Mouse (Mus musculus): Measurements from ENCODE around the gene Naxd.
"Not testable (repeated sequence)": the region's sequence is repeated elsewhere in the genome, so short reads cannot be mapped to it uniquely, and the experiment has no call there.

The Naxd gene

DNA sequence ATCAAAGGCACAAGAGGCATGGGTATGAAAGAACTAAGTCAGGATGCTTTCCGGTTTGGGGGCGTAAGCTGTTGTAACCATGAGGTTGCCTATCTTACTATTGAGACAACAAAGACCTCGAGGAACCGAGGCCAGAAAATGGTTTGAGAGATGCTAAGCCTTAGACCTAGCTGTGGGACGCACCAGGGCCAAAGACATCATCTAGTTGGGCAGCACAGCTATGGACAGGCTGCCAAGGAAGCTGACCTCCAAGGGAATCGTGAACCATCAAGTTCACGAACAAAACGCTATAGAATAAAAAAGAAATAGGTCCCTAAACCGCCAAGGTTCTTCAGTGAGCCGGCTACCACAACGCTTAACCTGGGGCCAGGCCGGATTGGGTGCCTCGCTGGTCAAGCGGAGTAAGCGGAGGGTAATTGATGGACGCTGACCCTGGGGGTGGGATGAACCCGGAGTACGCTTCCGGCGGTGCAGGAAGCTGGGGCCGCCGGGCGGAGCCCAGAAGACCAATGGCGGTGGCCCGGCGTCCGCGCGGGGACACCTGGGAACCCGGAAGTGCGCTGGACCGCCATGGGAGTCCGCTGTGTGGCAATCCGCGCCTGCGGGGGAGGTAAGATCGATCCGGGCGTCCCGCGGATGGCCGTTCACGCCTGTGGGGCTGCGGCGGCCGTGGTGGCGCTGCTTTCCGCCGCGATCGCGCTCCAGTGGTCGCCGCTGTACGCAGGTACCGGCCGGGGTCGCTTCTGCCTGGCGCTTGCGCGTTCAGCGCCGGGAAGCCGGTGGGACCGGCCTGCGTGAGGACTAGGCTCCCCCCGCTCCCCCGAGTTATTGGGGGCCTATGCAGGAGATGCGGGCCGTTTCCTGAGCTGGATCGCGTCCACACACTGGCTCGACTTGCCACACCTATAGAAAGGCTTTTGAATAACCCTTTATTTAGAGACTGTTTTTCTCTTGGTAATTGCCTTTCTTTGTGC, at the start of gene Naxd:
Naxd (plus strand) TSS at position 490 of the 974 bp plus-strand sequence.
- DNase-seq (ENCODE audit: inconsistent age in 2 of 2, low spot score in 1 of 2): peak; percentile 94 to 96

DNA sequence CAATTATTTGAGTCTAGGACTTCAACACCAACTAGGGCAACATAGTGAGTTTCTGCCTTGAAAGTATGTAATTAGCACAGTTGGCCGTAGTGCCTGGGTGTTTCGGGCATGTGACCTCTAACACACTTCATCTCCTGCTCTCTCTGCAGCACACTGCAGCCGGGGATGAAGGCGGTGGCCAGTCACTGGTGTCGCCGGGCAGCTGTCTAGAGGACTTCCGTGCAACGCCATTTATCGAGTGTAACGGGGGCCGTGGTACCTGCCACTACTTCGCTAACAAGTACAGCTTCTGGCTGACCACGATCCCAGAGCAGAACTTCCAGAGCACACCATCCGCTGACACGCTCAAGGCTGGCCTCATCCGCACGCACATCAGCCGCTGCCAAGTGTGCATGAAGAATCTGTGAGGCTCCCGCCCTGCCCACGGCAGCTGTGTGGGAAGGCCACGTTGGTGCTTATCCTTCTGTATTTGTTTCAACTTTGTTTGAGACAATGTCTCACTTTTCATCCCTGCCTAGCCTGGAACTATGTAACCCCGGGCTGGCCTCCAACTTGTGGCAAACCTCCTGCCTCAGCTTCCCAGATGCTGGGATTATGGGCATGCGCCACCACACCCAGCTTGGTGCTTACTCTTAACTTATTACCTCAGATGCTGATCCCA, 49.3 kb upstream of the Naxd start:
- DNase-seq (ENCODE audit: inconsistent age in 2 of 2, low spot score in 1 of 2): no peak

DNA sequence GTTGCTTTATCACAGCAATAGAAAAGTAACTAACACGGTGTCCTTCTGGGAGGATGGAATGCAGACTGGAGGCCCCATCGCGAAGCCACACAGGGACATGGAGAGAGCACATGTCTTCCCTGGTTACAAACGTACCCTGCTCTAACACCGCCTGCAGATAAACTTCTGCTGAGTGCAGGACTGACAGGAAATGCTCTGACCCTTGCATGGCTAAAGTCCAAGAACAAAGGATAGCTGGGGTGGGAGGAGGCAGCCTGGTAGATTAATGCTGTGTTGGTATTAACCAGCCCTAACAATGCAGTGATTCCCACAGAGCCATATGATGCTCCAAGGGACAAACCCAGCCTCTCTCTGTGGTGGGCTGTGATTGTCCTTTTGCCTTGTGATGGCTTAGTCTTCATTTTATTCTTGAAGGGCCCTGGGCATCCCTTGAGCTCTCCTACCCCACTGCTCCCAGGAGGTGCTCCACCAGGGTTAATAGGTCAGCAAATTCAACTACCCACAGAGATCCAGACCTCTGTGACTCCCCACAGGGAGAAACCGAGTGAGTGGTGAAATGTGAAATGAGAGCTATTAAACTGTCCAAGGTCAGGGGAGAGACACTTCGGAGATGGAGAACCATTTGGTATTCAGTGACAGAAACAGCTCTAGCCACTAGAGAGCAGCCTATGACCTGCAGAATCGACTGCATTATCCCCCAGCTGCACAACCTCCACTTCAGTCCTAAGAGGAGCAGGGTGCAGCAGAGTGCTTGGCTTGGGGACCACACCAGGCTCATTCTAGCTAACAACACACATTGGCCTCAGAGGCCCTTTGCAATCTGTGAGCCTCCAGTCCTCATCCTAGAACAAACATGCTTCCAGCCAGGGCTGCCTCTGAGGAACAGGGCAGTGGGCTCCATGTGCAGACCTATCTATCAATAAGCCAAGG, 46.9 kb upstream of the Naxd start:
- DNase-seq (ENCODE audit: inconsistent age in 2 of 2, low spot score in 1 of 2): peak; percentile 54 to 83

DNA sequence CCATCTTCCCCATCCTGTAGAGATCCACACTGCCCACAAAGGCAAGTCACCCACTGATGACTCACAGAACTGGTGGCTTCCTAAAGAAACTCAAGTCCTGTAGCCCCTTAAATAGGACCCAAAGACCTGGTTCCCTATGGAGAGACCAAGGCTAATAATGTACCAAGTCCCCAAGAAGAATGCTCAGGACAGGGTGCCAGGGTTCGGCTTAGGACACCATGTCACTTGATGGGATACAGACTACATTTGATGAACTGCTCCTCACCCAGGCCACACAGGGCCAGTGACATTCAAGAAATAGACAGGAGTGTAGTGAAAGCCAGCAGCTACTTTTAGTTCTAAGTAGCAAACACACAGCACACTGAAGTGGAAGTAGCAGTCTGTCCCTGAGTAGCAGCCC, 45.2 kb upstream of the Naxd start:
- DNase-seq (ENCODE audit: inconsistent age in 2 of 2, low spot score in 1 of 2): no peak

DNA sequence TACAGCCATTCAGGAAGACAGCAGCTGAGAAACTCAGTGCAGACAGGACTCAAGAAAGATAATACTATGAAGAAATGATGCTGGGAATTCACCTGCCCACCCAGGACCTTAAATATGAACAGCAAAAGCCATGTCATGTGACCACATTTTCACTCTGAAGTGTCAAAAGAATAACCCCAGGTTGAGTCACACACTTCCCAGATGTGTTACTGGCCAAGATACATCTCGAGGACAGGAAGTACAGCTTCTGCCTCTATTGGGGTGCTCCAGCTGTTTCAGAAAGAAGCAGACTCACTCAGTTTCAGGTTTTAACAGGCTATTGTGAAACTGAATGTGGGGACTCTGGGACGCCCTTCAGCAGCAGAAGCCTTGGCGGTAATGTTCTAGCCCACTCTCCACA, 44.7 kb upstream of the Naxd start:
- DNase-seq (ENCODE audit: inconsistent age in 2 of 2, low spot score in 1 of 2): no peak

DNA sequence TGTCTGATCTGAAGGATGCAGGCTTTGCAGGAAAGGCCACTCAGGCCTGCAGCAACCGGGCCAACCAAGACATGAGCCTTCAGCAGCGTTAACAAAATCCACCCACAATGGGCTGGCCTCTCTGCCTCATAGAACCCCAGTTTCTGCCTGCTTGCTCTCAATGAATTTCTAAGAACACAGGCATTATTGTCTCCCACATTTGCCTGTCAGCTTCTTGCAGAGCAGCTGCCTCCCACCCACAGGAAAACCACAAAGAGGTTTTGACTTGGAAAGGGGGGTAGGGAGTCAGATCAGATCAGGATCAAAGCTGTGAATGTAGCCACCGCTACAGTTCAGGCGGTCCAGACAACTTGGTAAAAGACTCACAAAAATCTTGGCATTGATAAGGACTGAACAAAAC, 44.3 kb upstream of the Naxd start:
- no peak for DNase-seq (ENCODE audit: inconsistent age in 2 of 2, low spot score in 1 of 2)

DNA sequence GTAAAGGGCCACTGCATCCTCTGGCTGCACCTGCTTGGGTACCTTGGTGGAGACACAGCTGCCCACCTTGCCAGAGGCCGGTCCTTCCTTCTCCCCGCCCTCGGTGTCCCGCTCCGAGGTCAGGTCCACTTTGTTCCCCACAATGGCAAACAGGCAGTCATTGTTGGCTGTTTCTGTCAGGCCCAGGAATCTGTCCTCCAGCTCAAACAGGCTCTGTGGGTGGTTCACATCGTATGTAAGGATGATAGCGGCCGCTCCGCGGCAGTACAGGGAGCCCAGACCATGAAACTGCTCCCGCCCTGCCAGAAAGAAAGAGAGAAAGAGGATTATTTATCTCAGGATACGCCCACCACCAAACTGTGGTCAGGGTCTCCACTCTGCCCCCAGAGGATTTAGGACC, 43.1 kb upstream of the Naxd start:
- DNase-seq (ENCODE audit: inconsistent age in 2 of 2, low spot score in 1 of 2): no peak

DNA sequence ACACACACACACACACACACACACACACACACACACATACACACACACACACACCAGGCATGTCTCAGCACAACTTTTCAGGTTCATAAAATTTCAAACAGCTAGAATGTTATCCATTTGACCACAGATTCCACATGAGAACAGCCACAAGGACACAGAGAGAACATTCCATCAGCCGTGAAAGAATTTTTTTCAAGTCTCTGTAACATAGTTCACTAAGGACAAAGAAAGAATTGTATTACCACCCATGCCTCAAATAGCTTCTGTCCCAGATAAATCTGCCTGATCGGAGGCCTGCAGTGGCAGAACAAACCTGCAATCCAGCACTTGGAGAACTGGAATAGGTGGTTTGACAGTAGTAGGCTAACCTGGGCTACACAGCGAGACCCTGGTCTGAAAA, 40.0 kb upstream of the Naxd start:
- DNase-seq (ENCODE audit: inconsistent age in 2 of 2, low spot score in 1 of 2): no peak

DNA sequence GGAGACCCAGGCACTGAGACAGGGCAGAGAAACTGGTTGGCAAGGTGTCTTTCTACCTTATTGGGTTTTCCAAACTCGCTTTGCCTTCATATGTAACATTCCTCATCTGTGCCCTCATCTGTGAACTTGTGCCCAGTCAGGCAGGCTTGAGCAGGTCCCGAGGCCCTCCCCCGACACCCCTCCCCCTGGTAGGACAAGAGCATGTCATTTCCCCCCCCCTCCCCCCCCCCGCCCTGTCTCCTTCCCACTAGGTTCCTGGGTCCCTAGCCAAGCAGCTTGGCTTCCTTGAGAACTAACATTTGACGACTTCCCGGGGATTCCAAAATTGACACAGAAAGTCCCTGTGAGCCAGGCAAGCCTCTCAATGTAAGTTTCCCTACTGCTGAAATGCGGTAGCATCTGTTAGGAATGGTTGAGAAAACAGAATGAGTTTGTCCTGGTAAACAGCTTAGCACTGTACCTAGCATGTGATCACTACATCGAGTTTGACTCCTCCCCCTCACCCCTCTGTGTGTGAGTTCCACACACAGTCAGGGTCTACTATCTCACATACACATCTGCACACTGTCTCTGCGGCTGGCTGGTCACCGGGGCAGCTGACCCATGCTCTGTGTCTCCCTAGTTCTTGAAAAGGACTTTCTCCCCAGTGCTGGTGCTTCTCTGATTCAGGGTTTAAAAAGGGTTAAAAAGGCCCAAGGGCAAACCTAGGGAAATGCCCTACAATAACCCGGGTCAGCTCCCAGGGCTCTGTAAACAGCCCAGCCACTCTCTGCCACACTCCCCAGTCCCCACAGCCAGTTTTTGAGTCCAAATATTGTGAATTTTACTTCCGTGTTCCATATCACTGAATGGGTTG, 39.1 kb upstream of the Naxd start:
- DNase-seq (ENCODE audit: inconsistent age in 2 of 2, low spot score in 1 of 2): peak in 1 of 2 experiments; percentile 35

DNA sequence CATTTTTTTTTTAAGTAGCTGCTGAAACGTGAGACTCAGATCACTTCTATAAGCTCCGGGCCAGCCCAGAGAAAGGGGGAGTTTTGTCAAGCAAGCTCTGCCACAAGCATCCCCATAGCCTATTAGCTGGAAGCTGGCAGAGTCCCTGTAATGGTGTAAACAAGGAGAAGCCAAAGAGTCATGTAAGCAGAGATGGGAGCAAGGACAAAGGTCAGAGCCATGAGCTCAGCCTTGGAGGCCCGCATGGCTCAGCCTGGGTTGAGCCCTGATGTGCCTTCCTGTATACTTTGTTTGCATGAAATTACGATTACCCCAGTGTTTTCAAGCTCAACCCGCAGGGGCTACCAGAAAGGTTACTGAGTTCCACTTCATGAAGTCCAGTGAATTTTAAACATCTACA, 38.3 kb upstream of the Naxd start:
- DNase-seq (ENCODE audit: inconsistent age in 2 of 2, low spot score in 1 of 2): peak in 1 of 2 experiments; percentile 75

DNA sequence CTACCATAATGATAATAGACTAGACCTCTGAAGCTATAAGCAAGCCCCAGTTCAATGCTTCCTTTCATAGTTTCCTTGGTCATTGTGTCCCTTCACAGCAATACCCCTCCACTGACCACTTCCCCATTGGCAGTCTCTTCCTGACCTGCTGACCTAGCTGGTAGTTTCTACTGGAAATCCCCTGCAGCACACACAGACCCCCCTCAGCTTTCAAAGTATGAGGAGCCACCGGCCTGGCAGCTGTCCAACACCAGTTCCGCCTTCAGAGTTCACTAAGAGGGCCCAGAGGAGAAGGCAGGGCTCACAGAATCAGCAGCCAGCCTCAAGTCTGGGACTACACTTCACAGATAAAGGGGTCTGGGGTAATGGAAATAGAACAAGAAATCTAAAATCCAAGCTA, 36.4 kb upstream of the Naxd start:
- peak; percentile 62 to 72 for DNase-seq (ENCODE audit: inconsistent age in 2 of 2, low spot score in 1 of 2)

DNA sequence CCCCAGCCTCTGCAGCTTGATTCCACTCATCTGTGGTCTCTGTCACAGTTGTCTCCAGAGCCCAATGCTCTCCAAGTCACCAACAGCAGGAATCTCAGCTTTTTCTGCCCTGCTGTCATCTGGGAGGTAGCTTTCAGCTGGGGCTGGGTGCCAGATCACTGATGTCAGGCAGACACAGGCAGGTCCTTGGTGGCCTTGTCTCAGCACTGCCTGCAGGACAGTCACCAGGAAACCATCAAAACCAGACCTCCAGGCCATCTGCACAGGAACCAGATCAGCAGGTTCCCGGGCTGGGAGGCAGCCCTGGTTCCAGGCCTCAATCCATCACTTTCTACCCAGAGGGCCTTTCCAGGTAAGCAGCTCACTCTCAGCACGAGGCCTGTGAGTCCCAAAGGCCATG, 35.5 kb upstream of the Naxd start:
- DNase-seq (ENCODE audit: inconsistent age in 2 of 2, low spot score in 1 of 2): peak; percentile 86 to 87

DNA sequence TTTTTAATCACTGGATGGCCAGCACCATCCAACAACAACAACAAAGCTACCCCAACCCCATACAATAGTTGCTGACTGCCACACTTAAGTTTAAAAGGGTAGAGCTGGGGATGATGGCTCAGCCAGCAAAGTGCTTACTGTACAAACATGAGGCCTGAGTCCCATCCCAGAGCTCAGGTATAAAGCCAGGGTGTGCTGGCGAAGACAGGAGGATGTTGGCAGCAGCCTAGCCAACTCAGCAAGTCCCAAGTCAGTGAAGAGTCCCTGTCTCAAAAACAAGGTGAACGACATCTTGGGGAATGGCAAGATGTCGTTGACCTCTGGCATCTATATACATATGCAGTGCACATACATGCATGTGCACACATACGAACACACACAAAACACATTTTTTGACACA, 34.7 kb upstream of the Naxd start:
- DNase-seq (ENCODE audit: inconsistent age in 2 of 2, low spot score in 1 of 2): no peak

DNA sequence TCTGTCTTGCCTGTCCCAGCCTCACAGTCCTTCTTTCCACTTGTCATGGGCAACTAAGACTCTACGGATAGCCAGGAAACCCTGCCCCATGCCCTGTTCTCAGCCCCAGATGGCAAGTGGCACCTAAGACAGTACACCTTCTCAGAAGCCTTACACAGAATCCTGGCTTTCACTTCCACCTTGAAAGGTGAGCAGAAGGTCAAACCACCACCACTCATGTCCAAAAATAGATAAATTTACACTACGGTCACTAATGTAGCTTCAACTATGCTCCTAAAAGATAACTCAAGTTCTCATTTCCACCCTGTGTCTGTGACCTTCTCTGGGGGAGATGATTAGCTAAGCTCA, 33.8 kb upstream of the Naxd start:
- no peak for DNase-seq (ENCODE audit: inconsistent age in 2 of 2, low spot score in 1 of 2)

DNA sequence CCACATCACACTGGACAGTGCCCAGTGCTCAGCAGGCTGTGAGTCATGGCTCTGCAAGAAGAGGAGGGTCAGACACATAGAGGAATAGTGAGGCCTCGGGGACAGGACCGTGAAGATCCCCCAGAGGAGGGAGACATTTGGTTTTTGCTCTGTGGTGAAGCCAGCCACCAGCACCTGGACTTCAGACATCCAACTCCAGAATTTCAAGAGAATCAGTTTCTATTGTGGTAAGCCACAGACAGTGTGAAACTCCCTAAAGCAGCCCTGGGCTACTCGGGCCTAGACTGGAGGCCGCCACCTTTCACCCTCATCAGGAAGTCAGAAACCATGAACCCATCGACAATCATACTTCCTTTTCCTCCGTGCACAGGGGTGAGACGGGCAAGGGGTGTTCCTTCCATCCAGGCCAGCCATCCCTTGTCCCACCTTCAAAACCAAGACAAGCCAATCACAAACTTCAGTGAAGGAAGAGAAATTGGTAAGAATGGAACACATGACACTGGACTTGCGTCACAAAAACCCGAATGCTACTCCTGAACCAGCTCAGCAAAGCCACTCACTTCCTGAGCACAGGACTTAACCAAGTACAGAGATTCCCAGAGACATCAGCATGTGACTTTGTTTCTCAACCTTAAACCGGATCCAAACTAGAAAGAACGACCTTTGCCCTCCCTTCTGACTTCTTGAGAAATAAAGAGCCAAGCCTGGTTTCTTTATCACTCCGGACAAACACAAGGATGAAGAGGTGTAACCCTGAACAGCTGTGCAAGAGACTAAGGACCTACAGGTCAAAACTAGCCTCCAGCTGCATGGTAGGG, 33.2 kb upstream of the Naxd start:
- DNase-seq (ENCODE audit: inconsistent age in 2 of 2, low spot score in 1 of 2): peak; percentile 72 to 83

DNA sequence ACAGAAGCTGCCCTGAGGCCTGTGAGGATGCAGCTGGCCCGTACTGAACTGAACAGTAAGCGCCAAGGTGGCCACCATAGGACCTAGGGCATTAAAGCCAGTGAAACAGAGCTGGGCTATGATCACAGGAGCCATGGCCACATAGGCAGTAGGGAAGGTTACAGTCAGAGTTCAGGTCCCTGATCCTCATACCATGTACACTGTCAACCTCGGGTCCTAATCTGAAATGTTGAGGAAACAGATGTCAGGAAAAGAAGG, 32.7 kb upstream of the Naxd start:
- DNase-seq (ENCODE audit: inconsistent age in 2 of 2, low spot score in 1 of 2): peak in 1 of 2 experiments; percentile 43

DNA sequence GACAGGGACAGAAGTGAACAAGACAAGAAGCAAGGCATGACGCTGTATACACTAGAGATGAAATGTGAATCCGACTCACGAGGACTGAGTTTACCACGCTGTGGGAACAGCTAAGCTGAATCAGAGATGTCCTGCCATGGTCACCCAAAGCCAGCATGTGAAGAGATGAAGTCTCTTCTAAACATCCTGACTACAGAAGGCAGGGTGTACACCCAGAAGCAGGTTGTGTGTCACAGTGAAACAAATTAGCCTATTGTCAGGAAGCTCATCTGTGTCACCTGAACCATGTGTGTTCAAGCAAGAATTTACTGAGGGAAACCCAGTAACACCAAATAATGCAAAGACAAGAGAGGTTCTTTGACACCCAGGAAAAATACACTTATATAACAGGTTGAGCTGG, 31.7 kb upstream of the Naxd start:
- DNase-seq (ENCODE audit: inconsistent age in 2 of 2, low spot score in 1 of 2): no peak

DNA sequence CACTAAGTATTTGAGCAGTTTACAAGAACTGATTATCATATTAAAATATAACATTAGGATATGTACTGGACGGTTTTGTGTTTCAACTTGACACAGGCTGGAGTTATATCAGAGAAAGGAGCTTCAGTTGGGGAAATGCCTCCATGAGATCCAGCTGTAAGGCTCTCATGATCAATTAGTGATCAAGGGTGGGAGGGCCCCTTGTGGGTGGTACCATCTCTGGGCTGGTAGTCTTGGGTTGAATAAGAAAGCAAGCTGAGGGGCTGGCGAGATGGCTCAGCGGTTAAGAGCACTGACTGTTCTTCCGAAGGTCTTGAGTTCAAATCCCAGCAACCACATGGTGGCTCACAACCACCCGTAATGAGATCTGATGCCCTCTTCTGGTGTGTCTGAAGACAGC, 30.8 kb upstream of the Naxd start:
- not testable (repeated sequence) for DNase-seq (ENCODE audit: inconsistent age in 2 of 2, low spot score in 1 of 2)

DNA sequence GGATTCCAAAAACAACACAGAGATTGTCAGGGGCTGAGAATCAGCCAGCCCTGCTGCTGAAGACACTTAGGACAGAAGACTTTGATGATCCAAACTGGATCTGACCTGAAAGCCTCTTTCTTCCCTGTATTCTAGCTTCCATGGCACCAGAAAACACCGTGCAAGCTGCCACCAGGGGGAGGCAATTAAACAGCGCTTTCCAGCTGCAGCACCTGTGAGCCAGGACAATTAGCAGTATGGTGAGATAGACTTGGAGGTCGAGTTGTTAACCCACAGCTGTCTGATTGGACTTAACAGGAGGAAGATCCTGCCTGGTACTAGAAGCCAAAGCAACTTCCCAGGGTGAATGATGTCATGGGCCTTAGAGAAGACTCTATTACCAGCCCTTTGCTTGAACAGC, 28.2 kb upstream of the Naxd start:
- DNase-seq (ENCODE audit: inconsistent age in 2 of 2, low spot score in 1 of 2): peak in 1 of 2 experiments; percentile 76

DNA sequence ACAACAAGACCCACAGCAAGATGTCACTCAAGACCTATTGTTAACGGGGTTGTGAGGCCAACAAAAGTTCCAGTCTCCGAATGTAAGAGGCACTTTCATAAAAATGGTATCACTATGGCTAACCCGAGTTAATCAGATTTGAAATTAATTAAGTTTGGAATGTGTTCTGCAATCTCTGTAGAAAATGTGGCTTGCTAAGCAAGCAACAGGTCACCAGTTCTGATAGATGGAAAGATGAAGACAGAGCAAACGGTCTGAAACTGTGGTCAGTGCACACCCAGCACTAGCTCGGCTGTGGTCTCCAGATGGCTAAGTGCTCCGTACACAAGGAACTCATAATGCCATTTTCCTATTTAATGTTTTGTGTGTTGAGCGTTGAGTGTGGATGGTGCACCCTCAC, 26.6 kb upstream of the Naxd start:
- DNase-seq (ENCODE audit: inconsistent age in 2 of 2, low spot score in 1 of 2): no peak

Data from adrenal gland, adult (tissue).